Mouse (Mus musculus) liver, adult (tissue): ENCODE measurements around the gene Cmss1.
A peak's percentile ranks its signal among the peaks of the same experiment; 100 is the strongest.

Source experiments
- GATA4 ChIP-seq: IDR thresholded peaks from 2 replicates; pipeline ENCODE4 v1.6.1; 2014; ENCODE audit warnings: mild to moderate bottlenecking, low read length; ENCODE audit not compliant: insufficient replicate concordance

Gene Cmss1

DNA sequence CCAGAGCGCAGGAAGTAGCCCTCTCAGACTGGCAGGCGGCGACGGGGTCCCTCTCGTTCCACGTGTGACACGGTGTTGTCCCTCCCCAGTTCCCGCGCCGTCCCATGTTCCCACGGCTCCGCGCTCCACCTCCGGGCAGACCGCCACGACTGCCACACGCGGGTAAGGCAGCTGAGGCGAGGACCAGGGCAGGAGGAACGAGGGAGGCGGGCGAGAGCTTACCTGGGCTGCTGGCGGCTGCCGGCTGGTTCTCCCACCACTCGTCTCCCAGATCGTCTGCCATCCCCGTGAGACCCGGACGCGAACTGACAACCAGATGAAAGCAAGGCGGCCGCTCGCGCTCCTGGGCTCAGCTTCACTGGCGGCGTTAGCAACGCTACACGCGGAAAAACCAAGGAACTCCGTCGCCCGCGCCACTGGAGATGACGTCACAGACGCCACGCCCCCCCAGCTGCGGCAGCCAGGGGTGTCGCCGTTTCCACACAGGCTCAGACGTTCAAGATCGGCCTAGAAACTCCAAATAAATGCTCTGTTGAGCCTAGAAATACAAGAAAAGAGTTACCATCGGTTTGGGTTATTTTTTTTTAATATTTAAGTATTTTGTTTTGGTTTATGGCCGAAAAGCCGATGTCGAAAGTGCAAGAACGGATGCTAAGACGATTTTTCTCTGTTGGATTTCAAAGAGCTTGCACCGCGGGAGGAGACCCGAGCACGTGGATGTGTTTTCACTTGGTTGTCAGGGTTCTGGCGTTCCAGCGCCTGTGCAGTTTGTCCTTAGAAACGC is at the start of gene Cmss1:
Cmss1 (minus strand) TSS at position 421 of the 784 bp plus-strand sequence.
- no peak for TF ChIP-seq GATA4

DNA sequence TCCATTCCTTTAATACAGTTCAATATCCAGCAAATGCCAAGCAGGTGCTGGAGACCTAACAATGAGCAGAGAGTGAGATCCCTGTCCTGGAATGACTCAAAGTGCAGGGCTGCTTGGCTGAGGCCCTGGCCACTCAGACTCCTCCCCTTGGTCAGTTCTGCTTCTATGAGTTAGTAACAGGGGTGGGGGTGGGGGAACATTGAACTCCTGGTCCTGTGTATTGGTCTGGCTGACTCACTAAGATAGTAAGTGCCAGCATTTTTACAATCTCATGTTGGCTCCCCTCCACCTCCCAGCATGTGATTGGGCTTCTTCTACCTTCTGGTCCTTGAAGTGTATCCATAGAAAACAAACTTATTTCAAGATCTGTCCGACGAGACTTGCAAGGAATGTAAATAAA is 43.2 kb upstream of the Cmss1 start:
- TF ChIP-seq GATA4 = no peak

DNA sequence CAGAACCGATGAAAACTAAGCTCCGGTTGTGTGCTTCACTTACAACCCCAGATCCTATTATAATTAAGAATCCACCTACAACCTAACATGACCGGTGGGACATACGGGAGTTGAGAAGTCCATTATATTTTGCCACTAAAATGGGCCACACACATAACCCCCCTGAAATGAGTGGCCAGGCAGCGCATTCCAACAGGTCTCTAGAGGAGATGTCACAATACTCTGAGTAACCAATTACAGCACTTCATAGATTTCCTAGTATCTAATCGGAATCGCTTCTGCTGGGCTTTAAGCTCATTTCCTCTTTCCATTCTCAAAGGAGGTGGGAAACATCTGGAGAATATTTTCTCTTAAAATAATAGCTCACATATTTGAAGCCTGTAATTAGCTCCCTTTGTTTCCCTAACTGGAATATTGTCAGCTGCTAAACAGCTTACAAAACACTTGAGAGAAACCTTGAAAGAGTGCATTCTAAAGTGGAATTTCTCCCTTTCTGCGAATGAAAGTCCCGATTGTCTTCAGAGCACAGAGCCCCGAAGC is 34.8 kb upstream of the Cmss1 start:
- TF ChIP-seq GATA4 = no peak

DNA sequence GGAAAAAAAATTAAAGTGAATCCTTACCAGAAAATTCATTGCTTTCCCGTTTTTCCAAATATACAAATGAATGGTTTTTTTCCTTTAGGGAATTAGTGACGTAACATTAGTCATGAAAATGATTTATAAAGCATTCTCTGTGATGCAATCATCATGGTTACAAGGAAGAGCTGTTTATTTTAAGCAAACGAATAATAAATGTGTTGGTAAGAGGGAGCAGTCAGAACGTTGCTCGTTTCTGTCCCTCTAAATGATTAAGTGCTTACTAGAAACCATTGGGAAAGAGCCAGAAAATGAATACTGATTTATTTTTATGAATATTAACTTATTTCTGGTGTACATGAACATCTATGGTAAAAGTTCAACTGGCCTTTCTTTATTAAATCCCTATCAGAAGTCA is 28.1 kb upstream of the Cmss1 start:
- TF ChIP-seq GATA4 = no peak

DNA sequence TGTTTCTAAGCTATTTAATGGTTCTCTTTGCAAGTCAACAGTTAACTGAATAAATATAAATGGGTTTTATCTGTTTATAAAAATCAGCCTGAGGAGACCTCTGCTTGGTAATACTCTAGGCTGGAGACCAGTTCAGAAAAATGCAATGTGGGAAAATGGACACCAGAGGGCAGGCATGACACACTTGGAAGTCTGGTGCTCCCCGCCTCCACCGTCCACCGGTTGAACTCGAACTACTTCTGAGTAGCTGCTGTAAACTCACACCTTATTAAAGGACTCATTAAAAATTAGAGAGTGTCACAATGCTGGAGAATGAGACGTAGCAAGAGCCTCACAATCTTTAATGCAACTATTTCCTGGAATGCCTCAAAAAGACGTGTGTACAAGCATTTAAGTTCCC is 27.5 kb upstream of the Cmss1 start:
- TF ChIP-seq GATA4 = no peak

DNA sequence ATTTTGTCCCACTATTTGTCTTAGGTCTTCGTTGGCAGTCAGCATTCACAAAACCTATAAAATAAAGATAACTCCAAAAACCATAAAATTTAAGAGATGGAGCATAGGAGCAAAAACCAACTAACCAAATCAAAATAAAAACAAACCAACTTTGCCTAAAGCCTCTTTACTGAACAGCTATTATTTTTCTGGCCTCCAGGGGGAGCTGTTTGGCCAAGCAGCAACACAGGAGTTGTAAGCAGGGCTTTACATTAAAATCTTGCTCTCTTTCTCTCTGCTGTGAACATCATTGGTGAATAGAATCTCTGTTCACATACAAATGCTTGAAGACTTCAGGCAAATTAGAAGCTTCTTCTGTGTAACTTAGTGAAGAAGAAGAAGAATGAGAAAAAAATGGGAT is 5.1 kb upstream of the Cmss1 start:
- TF ChIP-seq GATA4 = no peak

DNA sequence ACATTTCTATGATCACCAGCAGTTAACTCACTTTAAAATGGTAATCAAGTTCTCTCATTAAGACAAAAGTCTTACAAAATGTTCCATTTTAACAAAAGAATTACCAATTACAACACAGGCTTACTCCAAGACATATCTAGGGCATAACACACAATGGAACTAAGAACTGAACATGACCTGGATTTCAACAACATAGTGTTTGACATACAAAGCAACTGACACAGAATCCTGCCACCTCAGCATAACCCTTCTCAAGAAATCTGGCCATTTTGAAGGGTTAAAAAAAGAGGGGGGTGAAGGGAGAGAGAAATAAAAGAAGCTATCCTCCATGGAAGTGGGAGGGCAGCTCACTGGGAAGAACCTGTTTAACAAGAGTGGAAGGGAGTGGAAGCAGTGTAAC is 5.6 kb downstream of the Cmss1 start:
- no peak for TF ChIP-seq GATA4

DNA sequence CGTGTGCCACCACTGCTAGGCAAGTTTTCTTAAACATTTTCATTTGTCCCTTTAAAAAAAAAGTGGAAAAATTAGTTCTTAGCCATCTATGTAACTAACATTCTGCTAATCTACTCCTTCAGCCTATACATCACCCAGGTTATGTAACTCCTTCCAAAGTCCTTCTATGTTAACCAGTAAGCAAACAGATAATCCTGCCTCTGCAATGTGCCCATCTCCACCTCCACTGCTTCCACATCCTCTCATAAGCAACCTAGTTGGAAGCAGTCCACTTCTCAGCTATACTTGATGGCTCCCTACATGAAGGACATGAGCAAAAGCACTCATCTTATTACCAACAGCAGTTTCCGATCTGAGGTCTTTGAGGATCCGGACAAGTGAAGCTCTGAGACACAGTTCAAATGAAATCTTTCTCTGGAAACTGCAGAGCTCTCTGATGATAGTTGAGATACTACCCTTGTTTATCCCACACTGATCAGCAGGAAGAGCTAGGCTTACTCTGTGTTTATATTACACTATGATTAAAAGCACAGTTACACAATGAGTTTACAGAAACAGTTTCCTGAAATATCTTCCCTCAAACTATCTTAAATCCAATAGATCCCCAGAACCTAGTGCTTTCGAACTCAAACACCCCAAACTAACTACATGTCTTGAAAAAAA is 9.2 kb downstream of the Cmss1 start:
- no peak for TF ChIP-seq GATA4

DNA sequence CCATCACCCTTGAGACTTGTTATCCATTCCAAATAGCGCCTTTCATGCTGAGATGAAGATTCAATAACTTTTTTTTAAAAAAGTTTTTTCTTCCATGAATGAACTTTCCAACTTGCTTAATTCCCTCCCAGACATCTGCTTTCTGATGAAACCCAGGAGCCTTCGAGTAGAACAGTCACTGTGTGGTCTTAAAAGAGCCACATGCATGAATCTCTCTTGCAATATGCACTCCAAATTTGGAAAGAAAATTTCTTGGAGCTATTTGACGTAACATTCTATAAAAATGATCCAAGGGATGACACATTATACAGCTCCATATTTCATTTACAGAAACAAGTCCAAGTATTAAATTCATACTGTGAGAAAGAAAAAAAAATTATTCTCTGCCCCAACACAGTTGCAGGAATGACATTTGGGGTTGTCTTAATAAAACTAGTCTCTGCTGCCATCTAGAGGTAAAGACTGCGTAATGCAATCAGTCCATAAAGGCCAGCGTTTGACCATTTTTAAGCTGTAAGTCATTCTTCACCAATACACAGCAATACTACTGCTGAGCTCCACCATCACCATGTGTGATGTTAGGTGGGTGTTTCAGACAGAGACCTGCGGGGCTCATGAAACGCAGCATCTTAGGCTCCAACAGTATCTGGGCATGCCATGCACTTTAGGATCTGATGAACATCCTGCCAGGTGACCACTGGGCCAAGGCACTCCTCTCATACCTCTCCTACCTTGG is 13.1 kb downstream of the Cmss1 start:
- TF ChIP-seq GATA4 = no peak

DNA sequence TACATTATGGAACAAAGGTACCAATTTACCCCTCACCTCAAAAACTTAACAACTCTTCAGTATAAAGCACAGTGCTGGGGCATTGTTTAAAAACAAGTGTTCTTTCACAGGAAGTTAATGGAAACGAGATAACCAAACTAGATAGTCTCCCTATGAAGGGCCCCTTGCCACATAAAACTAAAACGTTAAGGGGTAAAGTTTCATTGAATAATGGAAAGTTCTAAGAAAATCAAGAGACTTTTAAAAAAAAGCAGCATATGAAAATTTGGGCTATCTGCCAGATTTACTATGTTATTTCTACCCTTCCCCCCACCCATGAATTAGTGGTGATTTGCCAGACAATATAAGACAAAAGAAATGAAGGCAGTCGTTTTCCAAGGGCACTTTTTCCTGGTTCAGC is 21.5 kb downstream of the Cmss1 start:
- TF ChIP-seq GATA4 = no peak

DNA sequence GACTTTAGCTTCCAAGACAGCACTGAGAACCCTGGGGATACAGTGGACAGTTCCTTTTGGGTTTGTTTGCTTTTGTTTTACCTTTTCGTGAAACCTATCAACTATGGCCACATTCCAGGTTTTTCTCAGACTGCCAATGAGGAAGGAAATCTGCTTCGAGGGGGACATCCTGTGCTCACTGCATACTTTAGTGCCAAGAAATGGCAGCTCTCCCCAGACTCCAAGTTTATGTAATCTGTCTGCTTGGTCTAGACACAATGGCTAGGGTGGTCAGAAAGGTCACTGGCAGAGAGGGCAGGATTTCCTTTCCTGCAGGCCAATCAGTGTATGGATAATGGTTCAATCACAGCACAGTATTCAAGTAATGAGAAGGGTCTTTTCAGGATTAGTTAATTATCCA is 24.7 kb downstream of the Cmss1 start:
- peak; percentile 63; the same call in 1 of the 2 replicates for TF ChIP-seq GATA4

DNA sequence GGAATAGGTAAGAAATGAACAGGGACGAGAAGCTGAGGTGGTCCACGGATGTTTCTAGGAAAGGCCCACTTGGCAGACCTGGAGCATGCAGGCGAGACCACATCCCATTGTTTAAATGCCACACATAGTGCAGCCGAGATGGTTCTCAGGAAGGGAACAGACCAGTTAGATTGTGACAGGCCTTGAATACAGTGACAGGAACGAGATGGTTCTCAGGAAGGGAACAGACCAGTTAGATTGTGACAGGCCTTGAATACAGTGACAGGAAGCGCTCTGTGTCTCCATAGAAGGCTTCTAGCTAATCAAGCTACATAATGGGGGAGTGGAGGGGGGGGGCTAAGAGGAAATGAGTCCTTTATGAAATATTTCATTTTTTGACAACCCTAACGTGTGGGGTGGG is 26.6 kb downstream of the Cmss1 start:
- TF ChIP-seq GATA4 = peak; percentile 43; the same call in 1 of the 2 replicates

DNA sequence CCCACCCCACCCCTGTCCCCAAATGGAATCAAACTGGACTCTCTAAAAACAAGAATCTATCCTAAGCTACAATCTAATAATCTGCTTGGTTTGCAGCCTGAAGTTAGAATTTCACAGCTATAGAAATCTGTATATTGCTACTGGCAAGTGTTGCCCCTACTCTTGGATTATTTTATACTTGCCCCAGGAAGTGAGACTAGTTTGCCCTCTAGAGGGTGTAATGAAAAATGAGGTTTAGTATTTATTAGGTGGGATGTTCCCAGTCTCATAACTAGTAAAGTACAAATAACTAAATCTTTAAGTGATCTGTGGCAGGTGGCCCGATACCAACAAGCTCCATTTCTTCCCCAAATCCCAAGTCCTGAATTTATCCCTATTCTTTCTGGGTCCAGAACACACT is 29.1 kb downstream of the Cmss1 start:
- no peak for TF ChIP-seq GATA4

DNA sequence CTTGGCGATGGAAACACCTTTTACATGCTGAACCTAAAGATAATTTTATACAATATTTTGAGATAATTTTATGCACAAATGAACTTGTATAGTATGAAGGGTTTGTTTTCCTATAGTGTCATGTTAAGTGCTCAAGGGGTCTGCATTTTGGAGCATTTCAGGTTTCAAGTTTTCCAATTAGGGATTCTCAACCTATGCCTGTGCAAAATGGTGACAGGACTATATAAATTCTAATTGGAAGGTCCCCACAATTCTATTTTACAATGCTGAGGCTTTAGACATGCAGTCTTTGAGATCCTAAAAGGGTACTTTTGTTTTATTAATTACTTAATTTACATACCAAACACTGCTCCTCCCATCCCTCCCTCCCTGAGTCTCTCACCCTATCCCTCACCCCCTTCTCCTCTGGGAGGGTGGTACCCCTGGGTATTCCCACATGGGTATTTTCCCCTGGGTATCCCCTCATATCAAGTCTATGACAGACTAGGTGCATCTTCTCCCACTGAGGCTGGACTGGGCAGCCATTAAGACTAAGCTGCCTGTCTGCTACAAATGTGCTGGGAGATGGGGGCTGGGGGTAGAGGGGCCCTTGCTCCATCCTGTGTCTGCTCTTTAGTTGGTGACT is 30.8 kb downstream of the Cmss1 start:
- no peak for TF ChIP-seq GATA4

DNA sequence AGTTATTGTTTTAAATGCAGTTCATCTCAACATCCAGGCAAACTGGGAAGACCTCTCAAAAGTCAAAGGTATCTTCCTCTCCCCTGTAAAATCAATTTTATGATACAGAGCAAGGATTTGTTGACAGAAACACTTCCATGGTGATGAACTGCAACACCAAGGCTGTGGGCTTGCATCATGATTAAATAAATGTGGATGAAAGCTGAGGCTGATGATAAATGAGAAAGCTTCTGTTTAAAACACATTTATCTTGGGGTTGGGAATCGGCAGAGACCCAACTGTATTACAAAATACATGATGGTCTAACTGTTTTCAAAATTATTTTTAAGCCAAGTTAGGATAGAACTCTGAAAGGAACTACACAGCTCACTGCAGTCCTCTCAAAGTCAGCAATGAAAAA is 32.8 kb downstream of the Cmss1 start:
- no peak for TF ChIP-seq GATA4

DNA sequence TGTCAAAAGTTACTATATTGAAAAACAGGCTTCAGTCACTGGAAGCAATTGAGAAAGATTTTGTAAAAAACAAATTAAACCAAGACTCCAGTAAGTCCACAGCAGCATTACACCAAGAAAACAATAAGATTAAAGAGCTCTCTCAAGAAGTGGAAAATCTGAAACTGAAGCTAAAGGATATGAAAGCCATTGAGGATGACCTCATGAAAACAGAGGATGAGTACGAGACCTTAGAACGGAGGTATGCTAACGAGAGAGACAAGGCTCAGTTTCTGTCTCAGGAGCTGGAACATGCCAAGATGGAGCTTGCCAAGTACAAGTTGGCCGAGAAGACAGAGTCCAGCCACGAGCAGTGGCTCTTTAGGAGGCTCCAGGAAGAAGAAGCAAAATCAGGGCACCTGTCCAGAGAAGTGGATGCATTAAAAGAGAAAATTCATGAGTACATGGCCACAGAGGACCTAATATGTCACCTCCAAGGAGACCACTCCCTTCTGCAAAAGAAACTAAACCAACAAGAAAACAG is 35.8 kb downstream of the Cmss1 start:
- TF ChIP-seq GATA4 = no peak
